Mouse (Mus musculus) thymus, adult 2 months (tissue): ENCODE measurements at regions not wholly inside any gene's neighbourhood (a gene's known extent, or its start where the extent isn't known, plus 50 kb on each side); places are given as distances from the start of the nearest gene placed in this dataset.

ENCODE experiments used
- CTCF ChIP-seq: fragments of 200-500 bp; IDR thresholded peaks from 2 replicates; pipeline ENCODE4 v1.5.1; 2012; ENCODE audit warnings: mild to moderate bottlenecking, control low read depth, low read length, moderate library complexity, borderline replicate concordance; ENCODE audit not compliant: control insufficient read depth, poor library complexity, insufficient read depth; ENCODE audit errors: extremely low read depth
- POLR2A ChIP-seq: fragments of 200-500 bp; IDR thresholded peaks from 2 replicates; pipeline ENCODE4 v1.6.1; 2012; ENCODE audit warnings: mild to moderate bottlenecking, low read length, control low read depth, moderate library complexity; ENCODE audit not compliant: control insufficient read depth, poor library complexity, insufficient read depth; ENCODE audit errors: extremely low read depth

- TF ChIP-seq POLR2A (no peak), CTCF (no peak)
These were observed 115.1 kb downstream of the Atp6v1g3 start for GRCm38 (mm10) chr1:138388634-138389033.
